Mouse (Mus musculus): ENCODE measurements at regions not wholly inside any gene's neighbourhood (a gene's known extent, or its start where the extent isn't known, plus 50 kb on each side); places are given as distances from the start of the nearest gene placed in this dataset.
"Not testable (repeated sequence)": the region's sequence is repeated elsewhere in the genome, so short reads cannot be mapped to it uniquely, and the experiment has no call there.

GRCm38 (mm10) chr13:57046130-57046529, 150.3 kb upstream of the Trpc7 start:
- not testable (repeated sequence) for DNase-seq (ENCODE audit: low read depth)

- DNase-seq (ENCODE audit: low read depth): no peak
These were observed 148.7 kb upstream of the Trpc7 start for GRCm38 (mm10) chr13:57044455-57044854.

- no peak for DNase-seq (ENCODE audit: low read depth)
These were observed 147.7 kb upstream of the Trpc7 start for GRCm38 (mm10) chr13:57043316-57043974.

- no peak for DNase-seq (ENCODE audit: low read depth)
These were observed 146.7 kb upstream of the Trpc7 start for GRCm38 (mm10) chr13:57042514-57042913.

GRCm38 (mm10) chr13:57032871-57033270, 137.1 kb upstream of the Trpc7 start:
- DNase-seq (ENCODE audit: low read depth): no peak

- DNase-seq (ENCODE audit: low read depth): no peak
These were observed 122.0 kb upstream of the Trpc7 start for GRCm38 (mm10) chr13:57017553-57018341.

GRCm38 (mm10) chr13:57016465-57017272, 120.9 kb upstream of the Trpc7 start:
- DNase-seq (ENCODE audit: low read depth): no peak

- not testable (repeated sequence) for DNase-seq (ENCODE audit: low read depth)
These were observed 111.4 kb upstream of the Trpc7 start for GRCm38 (mm10) chr13:57007236-57007635.

GRCm38 (mm10) chr13:57003565-57004132, 107.9 kb upstream of the Trpc7 start:
- DNase-seq (ENCODE audit: low read depth): no peak

- no peak for DNase-seq (ENCODE audit: low read depth)
These were observed 96.2 kb upstream of the Trpc7 start for GRCm38 (mm10) chr13:56992022-56992421.

- no peak for DNase-seq (ENCODE audit: low read depth)
These were observed 78.3 kb upstream of the Trpc7 start for GRCm38 (mm10) chr13:56974063-56974462.

- DNase-seq (ENCODE audit: low read depth): no peak
These were observed 59.6 kb upstream of the Trpc7 start for GRCm38 (mm10) chr13:56955358-56955757.

GRCm38 (mm10) chr13:56948086-56948485, 52.3 kb upstream of the Trpc7 start:
- DNase-seq (ENCODE audit: low read depth): no peak

GRCm38 (mm10) chr13:56947266-56947665, 51.5 kb upstream of the Trpc7 start:
- DNase-seq (ENCODE audit: low read depth): no peak
